Mouse (Mus musculus) testis, adult 2 months (tissue): ENCODE results near the gene Hmbs. TPM values are rescaled to one million over a fixed set of nuclear protein-coding genes. Genes with fewer than 3 reads are reported as not detected.
"Not testable (repeated sequence)": the region's sequence is repeated elsewhere in the genome, so short reads cannot be mapped to it uniquely, and the experiment has no call there.

Source experiments
- H3K27ac ChIP-seq: fragments of 200-500 bp; 2 replicates; pipeline ENCODE4 v1.5.1; 2012; ENCODE audit warnings: low read depth, low read length; ENCODE audit not compliant: control insufficient read depth, insufficient read depth
- H3K27me3 ChIP-seq: fragments of 200-500 bp; 2 replicates; pipeline ENCODE4 v1.6.1; 2012; ENCODE audit warnings: mild to moderate bottlenecking, low read length, moderate library complexity; ENCODE audit not compliant: control insufficient read depth, insufficient read depth
- H3K36me3 ChIP-seq: fragments of 200-500 bp; 2 replicates; pipeline ENCODE4 v1.6.1; 2012; ENCODE audit warnings: mild to moderate bottlenecking, low read length; ENCODE audit not compliant: control insufficient read depth, insufficient read depth
- H3K4me1 ChIP-seq: fragments of 200-500 bp; 2 replicates; pipeline ENCODE4 v1.6.1; 2012; ENCODE audit warnings: low read length; ENCODE audit not compliant: control insufficient read depth, insufficient read depth
- H3K4me3 ChIP-seq: fragments of 200-500 bp; 2 replicates; pipeline ENCODE4 v1.5.1; 2012; ENCODE audit warnings: low read depth, mild to moderate bottlenecking, low read length, moderate library complexity, mixed read lengths; ENCODE audit not compliant: control insufficient read depth
- CTCF ChIP-seq: fragments of 200-500 bp; IDR thresholded peaks from 2 replicates; pipeline ENCODE4 v1.5.1; 2012; ENCODE audit warnings: low read depth, mild to moderate bottlenecking, inconsistent platforms, low read length, moderate library complexity; ENCODE audit not compliant: control insufficient read depth, insufficient read depth, insufficient replicate concordance
- POLR2A ChIP-seq: fragments of 200-500 bp; IDR thresholded peaks from 2 replicates; pipeline ENCODE4 v1.6.1; 2012; ENCODE audit warnings: low read depth, mild to moderate bottlenecking, inconsistent platforms, low read length, moderate library complexity; ENCODE audit not compliant: control insufficient read depth
- polyA plus RNA-seq: library from polyadenylated mRNA; depleted of rRNA; stranded (reverse); fragments of >200 nt; gene quantifications from 2 replicates; pipeline ENCODE4 v1.2.3, GENCODE M21; 2012

The Hmbs gene
- polyA plus RNA-seq, 1 experiment, result 18.2 TPM

DNA sequence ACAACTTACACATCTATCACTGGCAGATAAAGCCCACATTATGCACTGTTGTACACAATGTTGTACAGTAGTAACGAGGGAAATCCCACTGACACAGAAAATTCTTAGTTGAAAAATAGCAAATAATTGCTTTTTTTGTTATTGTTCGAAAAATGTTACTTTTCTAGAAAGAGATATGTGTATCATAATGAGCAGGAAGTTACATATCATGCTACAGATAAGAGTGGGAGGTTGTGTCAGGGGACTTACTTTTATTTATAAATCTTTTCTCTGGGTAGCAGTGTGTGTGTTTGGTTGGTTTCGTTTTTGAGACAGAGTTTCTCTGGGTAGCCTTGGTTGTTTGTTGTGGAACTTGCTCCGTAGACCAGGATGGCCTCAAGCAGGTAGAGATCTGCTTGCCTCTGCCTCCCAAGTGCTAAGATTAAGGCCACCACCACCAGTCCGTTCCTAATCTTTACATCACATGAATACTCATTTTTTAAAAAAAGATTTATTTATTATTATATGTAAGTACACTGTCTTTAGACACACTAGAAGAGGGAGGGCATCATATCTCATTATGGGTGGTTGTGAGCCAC is 34.2 kb upstream of the Hmbs start:
- H3K27me3 ChIP-seq, result no peaks in the 10 kb centered on the region

DNA sequence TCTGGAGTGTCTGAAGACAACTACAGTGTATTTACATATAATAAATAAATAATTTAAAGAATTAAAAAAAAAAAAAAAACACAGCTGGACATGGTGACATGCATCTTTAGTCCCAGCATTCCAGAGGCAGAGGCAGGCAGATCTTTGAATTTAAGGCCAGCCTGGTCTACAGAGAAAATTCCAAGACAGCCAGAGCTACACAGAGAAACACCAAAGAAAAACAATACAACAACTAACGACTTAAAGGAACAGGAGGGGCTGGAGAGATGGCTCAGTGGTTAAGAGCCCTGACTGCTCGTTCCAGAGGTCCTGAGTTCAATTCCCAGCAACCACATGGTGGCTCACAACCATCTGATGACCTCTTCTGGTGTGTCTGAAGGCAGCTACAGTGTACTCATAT is 33.3 kb upstream of the Hmbs start:
- not testable (repeated sequence) for H3K4me3 ChIP-seq, H3K36me3 ChIP-seq, H3K27me3 ChIP-seq, H3K27ac ChIP-seq, H3K4me1 ChIP-seq

More for the DNA sequence above, 34.2 kb upstream of the Hmbs start:
- Histone ChIP-seq H3K4me3 (peak overlapping the region; percentile 98; the same call in 1 of the 2 replicates), H3K36me3 (peaks cover 4% of the 10 kb centered on the region), H3K27ac (peak overlapping the region; percentile 77), H3K4me1 (peaks cover 3% of the 10 kb centered on the region)
- no peak for TF ChIP-seq POLR2A
- no peak for TF ChIP-seq CTCF

DNA sequence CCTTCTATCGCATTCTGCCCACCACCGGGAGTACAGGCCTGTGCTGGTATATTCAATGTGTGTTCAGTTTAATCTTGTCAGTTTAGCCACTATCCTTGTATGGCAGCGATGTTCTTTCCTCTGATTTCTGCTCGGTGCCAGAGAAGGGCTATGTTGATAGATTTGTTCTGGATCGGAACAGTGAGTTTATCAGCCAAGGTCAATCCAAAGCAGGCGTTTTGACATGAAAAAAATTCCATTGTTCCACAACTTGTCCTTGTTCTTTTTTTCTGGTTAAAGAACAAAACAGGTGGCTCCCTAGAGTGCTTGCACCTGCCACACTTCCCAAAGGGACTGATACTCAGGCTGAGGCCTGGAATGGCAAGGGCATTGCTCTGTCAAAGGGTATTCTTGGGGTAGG is 32.1 kb upstream of the Hmbs start:
- Histone ChIP-seq H3K4me1 (peaks cover 3% of the 10 kb centered on the region), H3K4me3 (no peak overlapping the region), H3K36me3 (peaks cover 2% of the 10 kb centered on the region; the same call in 1 of the 2 replicates), H3K27ac (no peak overlapping the region), H3K27me3 (no peaks in the 10 kb centered on the region)
- no peak for TF ChIP-seq POLR2A
- no peak for TF ChIP-seq CTCF

GRCm38 (mm10) chr9:44373386-44373785 is 29.4 kb upstream of the Hmbs start:
- Histone ChIP-seq H3K4me3 (no peak overlapping the region), H3K4me1 (no peaks in the 10 kb centered on the region), H3K27ac (no peak overlapping the region), H3K27me3 (no peaks in the 10 kb centered on the region), H3K36me3 (no peaks in the 10 kb centered on the region)
- TF ChIP-seq CTCF, result no peak
- TF ChIP-seq POLR2A, result no peak

- Histone ChIP-seq H3K36me3 (no peaks in the 10 kb centered on the region), H3K4me3 (no peak overlapping the region), H3K27me3 (no peaks in the 10 kb centered on the region), H3K4me1 (no peaks in the 10 kb centered on the region), H3K27ac (no peak overlapping the region)
- TF ChIP-seq CTCF, result peak; percentile 50; the same call in 1 of the 2 replicates
- TF ChIP-seq POLR2A, result no peak
These were observed 20.5 kb upstream of the Hmbs start for GRCm38 (mm10) chr9:44364480-44364879.

- not testable (repeated sequence) for H3K4me1 ChIP-seq, H3K36me3 ChIP-seq, H3K27me3 ChIP-seq
- H3K4me3 ChIP-seq, result peak overlapping the region; percentile 99
- peak overlapping the region; percentile 71 for H3K27ac ChIP-seq
These were observed 17.9 kb upstream of the Hmbs start for GRCm38 (mm10) chr9:44361931-44362330.

DNA sequence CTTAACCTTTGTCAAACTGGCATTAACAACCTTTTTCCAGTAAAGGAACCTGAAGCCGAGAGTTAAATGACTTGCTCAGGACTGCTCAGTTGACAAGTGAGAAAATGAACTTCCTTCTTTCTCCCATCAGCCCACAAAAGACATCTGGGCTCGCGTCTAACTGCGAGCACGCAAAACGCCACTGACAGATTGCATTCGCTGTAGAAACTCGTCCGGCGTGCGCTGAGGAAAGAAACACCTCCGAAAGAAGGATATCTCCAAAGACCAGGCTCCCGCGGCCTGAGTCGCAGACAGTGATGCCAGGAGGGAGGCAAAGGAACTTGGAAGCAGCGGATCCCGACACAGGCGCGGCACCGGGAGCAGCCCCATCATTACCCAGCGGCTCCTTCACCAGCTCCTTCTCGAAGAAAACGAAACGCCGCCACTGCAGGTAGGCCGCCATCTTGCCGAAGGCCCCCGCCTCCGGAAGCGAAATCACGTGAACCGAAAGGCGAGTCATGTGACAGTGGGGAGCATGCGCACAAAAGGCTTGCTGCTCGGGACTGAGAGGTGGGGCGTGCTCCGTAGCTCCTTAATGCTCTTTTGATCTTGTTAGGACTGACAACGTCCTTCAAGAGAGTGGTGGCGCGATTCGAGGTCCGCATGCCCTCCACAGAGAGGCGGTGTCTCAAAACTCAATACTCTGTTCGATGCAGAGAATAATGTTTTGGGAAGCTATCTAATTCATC is 17.3 kb upstream of the Hmbs start, which contains the start of gene Vps11:
Gene Vps11 (minus strand): TSS at position 481 of the 728 bp plus-strand sequence.
- peak within 1 kb of the TSS; percentile 96 for H3K27ac ChIP-seq
- TF ChIP-seq POLR2A (peak; percentile 84), CTCF (no peak)

GRCm38 (mm10) chr9:44357207-44357606 is 13.2 kb upstream of the Hmbs start:
- no peaks in the 10 kb centered on the region for H3K4me1 ChIP-seq
- peaks cover 13% of the 10 kb centered on the region for H3K36me3 ChIP-seq
- TF ChIP-seq POLR2A, result no peak
- no peaks in the 10 kb centered on the region for H3K27me3 ChIP-seq
- H3K4me3 ChIP-seq, result no peak overlapping the region
- H3K27ac ChIP-seq, result peak overlapping the region; percentile 1; the same call in 1 of the 2 replicates

More for the DNA sequence above, 17.3 kb upstream of the Hmbs start, which contains the start of gene Vps11:
- Histone ChIP-seq H3K36me3 (peaks cover 7% of the 10 kb centered on the region; the same call in 1 of the 2 replicates), H3K4me1 (no peaks in the 10 kb centered on the region), H3K27me3 (no peaks in the 10 kb centered on the region), H3K4me3 (peak within 1 kb of the TSS; percentile 99)
